Mouse (Mus musculus) neutrophil, adult 65 days (primary cell): ENCODE measurements around the gene A530016L24Rik. TPM values are rescaled to one million over a fixed set of nuclear protein-coding genes. Genes with fewer than 3 reads are reported as not detected.

Source experiments
- total RNA-seq: library from RNA; stranded (reverse); gene quantifications from 2 replicates; pipeline ENCODE4 v1.2.4, GENCODE M21; 2023

Gene A530016L24Rik
- total RNA-seq = not detected in 2 replicates

DNA sequence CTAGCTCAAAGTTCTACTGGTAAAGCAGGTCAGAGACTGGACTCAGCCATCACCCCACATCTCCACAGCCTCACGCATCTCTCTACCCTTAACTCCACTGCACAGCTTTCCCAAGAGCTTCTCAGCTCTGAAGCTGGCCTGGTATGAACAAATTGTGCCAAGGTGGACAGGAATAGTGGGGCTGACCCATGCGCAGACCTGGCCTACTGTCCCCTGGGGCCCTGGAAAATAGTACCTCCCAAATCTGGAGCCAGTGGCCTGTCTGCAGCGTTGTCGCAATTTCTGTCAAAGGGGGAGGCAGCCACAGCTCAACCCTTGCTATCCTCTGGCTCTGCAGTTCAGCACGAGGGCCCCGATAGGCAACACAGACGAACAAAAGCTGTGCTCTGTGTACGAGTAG, at the start of gene A530016L24Rik:
TSS of gene A530016L24Rik (plus strand) at position 315 of the 400 bp plus-strand sequence.

DNA sequence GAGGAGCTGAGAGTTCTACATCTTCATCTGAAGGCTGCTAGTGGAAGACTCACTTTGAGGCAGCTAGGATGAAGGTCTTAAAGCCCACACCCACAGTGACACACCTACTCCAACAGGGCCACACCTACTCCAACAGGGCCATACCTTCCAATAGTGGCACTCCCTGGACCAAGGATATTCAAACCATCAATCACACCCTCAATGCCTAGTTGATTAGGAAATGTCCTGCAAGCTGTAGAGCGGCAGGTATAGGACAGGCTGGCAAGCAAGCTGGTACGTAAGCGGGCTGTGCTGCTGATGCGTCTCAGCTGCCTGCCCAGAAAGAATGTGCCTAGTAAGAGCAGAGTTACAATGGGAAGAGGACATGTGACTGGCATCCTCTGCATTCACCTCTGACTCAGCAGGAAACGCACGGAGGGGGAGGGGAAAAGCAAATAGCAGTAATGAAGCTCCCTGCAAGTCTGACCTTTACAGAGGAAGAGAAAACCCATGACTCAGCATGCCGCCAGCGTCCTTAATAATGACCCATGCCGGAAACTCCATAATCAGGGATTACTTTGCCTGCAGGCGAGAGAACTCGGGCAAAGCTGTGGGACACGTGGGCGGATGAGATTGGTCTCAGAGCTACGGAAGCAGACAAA, 27.6 kb downstream of the A530016L24Rik start, which contains the start of gene Tmem179:
TSS of gene Tmem179 (minus strand) at position 51 of the 641 bp plus-strand sequence.

Other genes starting within 250 kb of the A530016L24Rik start
- gene Tmem179, start 27.3 kb downstream of the A530016L24Rik start, total RNA-seq = not detected in 2 replicates
- 38.5 and 46.5 TPM in 2 replicates for gene Inf2, start 99.3 kb downstream of the A530016L24Rik start, total RNA-seq
- gene Adssl1, start 130.6 kb downstream of the A530016L24Rik start, total RNA-seq = 81.2 and 82.3 TPM in 2 replicates
- gene Siva1, start 155.2 kb downstream of the A530016L24Rik start, total RNA-seq = 37.4 and 47.6 TPM in 2 replicates
- gene Akt1, start 185.4 kb downstream of the A530016L24Rik start, total RNA-seq = 178 and 210 TPM in 2 replicates
- gene Zbtb42, start 189.4 kb downstream of the A530016L24Rik start, total RNA-seq = 15.8 and 28.5 TPM in 2 replicates
- gene Cep170b, start 231.0 kb downstream of the A530016L24Rik start, total RNA-seq = 0.50 and 1.8 TPM in 2 replicates